Comparison of ENCODE assay signal across 23 mouse cellular contexts in genomic region chr6:87652670-87653069, GRCm38 (mm10). TPM values are rescaled to one million over a fixed set of nuclear protein-coding genes. Genes with fewer than 3 reads are reported as not detected.
DNase-seq lines count a peak whose midpoint lies in the region; ATAC-seq and TF ChIP-seq lines count a peak whose summit lies in the region.
"Had no signal": no experiment of that assay in that cellular context is flagged by ENCODE, and none has a peak within 500 bp of the region (broad histone marks: within the 10 kb centered on the region; RNA-seq: fewer than 3 reads in every experiment).

No protein-coding gene starts in this region.

- H3K9ac ChIP-seq in kidney, embryonic 14.5 days (ENCODE audit: low read depth, low read length): no peak overlapping the region
- no peak overlapping the region for H3K9ac ChIP-seq in kidney, embryonic 16.5 days (replicated peaks; ENCODE audit: low read length)
- H3K9ac ChIP-seq: embryonic facial prominence, embryonic 13.5 days; embryonic facial prominence, embryonic 15.5 days; forebrain, embryonic 12.5 days had no signal

- no peaks in the 10 kb centered on the region for H3K9me3 ChIP-seq in kidney, embryonic 14.5 days (ENCODE audit: control insufficient read depth, low read length)
- no peaks in the 10 kb centered on the region for H3K9me3 ChIP-seq in kidney, embryonic 16.5 days (ENCODE audit: low read length)
- H3K9me3 ChIP-seq: embryonic facial prominence, embryonic 13.5 days; embryonic facial prominence, embryonic 15.5 days; forebrain, embryonic 10.5 days; forebrain, embryonic 12.5 days had no signal

- no peak for DNase-seq in kidney, postnatal 14 days
- DNase-seq in kidney, adult 8-10 months: no peak
- peak; percentile 7 to 12 for DNase-seq in kidney, postnatal 4 days
- no peak for DNase-seq in kidney, adult 2 months
- DNase-seq in urinary bladder, postnatal 25 days (ENCODE audit: low spot score): no peak
- DNase-seq: adrenal gland, adult 2 months; adrenal gland, postnatal 10 days; adrenal gland, postnatal 25 days; cerebellum, adult 11 months; cerebellum, adult 18-20 months; cerebellum, adult 8-10 months; cerebellum, adult 9-11 months; cerebellum, postnatal 14 days; cerebellum, postnatal 36 days; embryo, embryonic 11 days had no signal

- 56% methylated on average over 9 of the region's 9 CpGs for WGBS in kidney, embryonic 14.5 days
- WGBS in kidney, embryonic 16.5 days: 49% methylated on average over 9 of the region's 9 CpGs
- 90% methylated on average over 9 of the region's 9 CpGs for WGBS in kidney, adult 2 months

- H3K36me3 ChIP-seq in kidney, embryonic 14.5 days (ENCODE audit: control insufficient read depth, insufficient read depth, low read length): no peaks in the 10 kb centered on the region
- no peaks in the 10 kb centered on the region for H3K36me3 ChIP-seq in kidney, embryonic 16.5 days (ENCODE audit: insufficient read depth, low read length)
- H3K36me3 ChIP-seq in kidney, adult 2 months (ENCODE audit: control insufficient read depth, insufficient read depth, low read length): no peaks in the 10 kb centered on the region

- H3K4me2 ChIP-seq in kidney, embryonic 14.5 days (replicated peaks; ENCODE audit: low read depth, low read length): no peak overlapping the region
- no peak overlapping the region for H3K4me2 ChIP-seq in kidney, embryonic 16.5 days (replicated peaks; ENCODE audit: low read depth, low read length)
- H3K4me2 ChIP-seq: embryonic facial prominence, embryonic 13.5 days; embryonic facial prominence, embryonic 15.5 days; forebrain, embryonic 12.5 days had no signal

- ATAC-seq in kidney, embryonic 14.5 days (ENCODE audit: low FRiP score, low TSS enrichment): peak; percentile 59
- ATAC-seq in kidney, embryonic 16.5 days (ENCODE audit: low FRiP score, low TSS enrichment): peak; percentile 62
- ATAC-seq: forebrain, embryonic 14.5 days had no signal

- peaks cover 16% of the 10 kb centered on the region; the same call in 1 of the 2 replicates for H3K4me1 ChIP-seq in kidney, embryonic 14.5 days (ENCODE audit: control insufficient read depth, insufficient read depth, low read length)
- peaks cover 21% of the 10 kb centered on the region for H3K4me1 ChIP-seq in kidney, embryonic 16.5 days (ENCODE audit: insufficient read depth, low read length)
- H3K4me1 ChIP-seq in kidney, adult 2 months (ENCODE audit: control insufficient read depth, insufficient read depth, low read length): no peaks in the 10 kb centered on the region
- H3K4me1 ChIP-seq: embryonic facial prominence, embryonic 13.5 days; embryonic facial prominence, embryonic 15.5 days; forebrain, embryonic 10.5 days; forebrain, embryonic 12.5 days had no signal

- no peak overlapping the region for H3K4me3 ChIP-seq in kidney, embryonic 14.5 days (ENCODE audit: low read length)
- no peak overlapping the region for H3K4me3 ChIP-seq in kidney, embryonic 16.5 days (ENCODE audit: low read length)
- no peak overlapping the region for H3K4me3 ChIP-seq in kidney, adult 2 months (ENCODE audit: insufficient read depth, low read depth, low read length)
- H3K4me3 ChIP-seq: embryonic facial prominence, embryonic 13.5 days; embryonic facial prominence, embryonic 15.5 days; erythroblast, embryonic 14.5 days; forebrain, embryonic 10.5 days; forebrain, embryonic 12.5 days had no signal

- TF ChIP-seq POLR2A in kidney, adult 2 months (IDR thresholded peaks at IDR 0.05; ENCODE audit: low read depth, low read length): no peak

- TF ChIP-seq CTCF in kidney, adult 2 months (conservative IDR thresholded peaks at IDR 0.05; ENCODE audit: insufficient read depth, insufficient read length, low read depth, low read length): no peak

- no peaks in the 10 kb centered on the region for H3K27me3 ChIP-seq in kidney, embryonic 14.5 days (ENCODE audit: control insufficient read depth, insufficient read depth, low read length)
- no peaks in the 10 kb centered on the region for H3K27me3 ChIP-seq in kidney, embryonic 16.5 days (ENCODE audit: insufficient read depth, low read length)
- no peaks in the 10 kb centered on the region for H3K27me3 ChIP-seq in kidney, adult 2 months (replicated peaks; ENCODE audit: control insufficient read depth, insufficient read depth, low read length)
- H3K27me3 ChIP-seq: embryonic facial prominence, embryonic 13.5 days; embryonic facial prominence, embryonic 15.5 days; forebrain, embryonic 12.5 days had no signal

- peak overlapping the region; percentile 62; the same call in 1 of the 2 replicates for H3K27ac ChIP-seq in kidney, embryonic 14.5 days (ENCODE audit: low read depth, low read length)
- peak overlapping the region; percentile 72 for H3K27ac ChIP-seq in kidney, embryonic 16.5 days (ENCODE audit: low read length)
- no peak overlapping the region for H3K27ac ChIP-seq in kidney, adult 2 months (ENCODE audit: insufficient read depth, low read depth, low read length)
- H3K27ac ChIP-seq: embryonic facial prominence, embryonic 13.5 days; embryonic facial prominence, embryonic 15.5 days; forebrain, embryonic 10.5 days; forebrain, embryonic 12.5 days had no signal

RNA-seq across cellular contexts. Expression of gene Aplf, which starts 19.3 kb away (rescaled TPM):
- 14.6 and 16.9 TPM in 2 replicates for polyA plus RNA-seq in kidney, embryonic 14.5 days (2014; fragmentation: Nextera tagmentation; extraction: Ambion mirVana)
- polyA plus RNA-seq in kidney, embryonic 16.5 days (2015; fragmentation: Nextera tagmentation; extraction: Ambion mirVana): 18.1 and 18.7 TPM in 2 replicates
- polyA plus RNA-seq in kidney, adult 2 months (2012; rRNA removed): 2.6 TPM in 2 replicates

Comparison
In these comparisons a context has a peak if more than half of its experiments do, and no peak if none do; other contexts are left out.
1. DNase-seq: peak in kidney, postnatal 4 days (2 of 2); none in kidney, postnatal 14 days (single experiment), kidney, adult 8-10 months (0 of 2), kidney, adult 2 months (single experiment) and urinary bladder, postnatal 25 days (single experiment).